Mouse (Mus musculus): ENCODE results near the gene Nxph1. TPM values are rescaled to one million over a fixed set of nuclear protein-coding genes. Genes with fewer than 3 reads are reported as not detected.

Nxph1 gene
- polyA plus RNA-seq, 1 experiment from 2014 or later = 1.0 TPM

DNA sequence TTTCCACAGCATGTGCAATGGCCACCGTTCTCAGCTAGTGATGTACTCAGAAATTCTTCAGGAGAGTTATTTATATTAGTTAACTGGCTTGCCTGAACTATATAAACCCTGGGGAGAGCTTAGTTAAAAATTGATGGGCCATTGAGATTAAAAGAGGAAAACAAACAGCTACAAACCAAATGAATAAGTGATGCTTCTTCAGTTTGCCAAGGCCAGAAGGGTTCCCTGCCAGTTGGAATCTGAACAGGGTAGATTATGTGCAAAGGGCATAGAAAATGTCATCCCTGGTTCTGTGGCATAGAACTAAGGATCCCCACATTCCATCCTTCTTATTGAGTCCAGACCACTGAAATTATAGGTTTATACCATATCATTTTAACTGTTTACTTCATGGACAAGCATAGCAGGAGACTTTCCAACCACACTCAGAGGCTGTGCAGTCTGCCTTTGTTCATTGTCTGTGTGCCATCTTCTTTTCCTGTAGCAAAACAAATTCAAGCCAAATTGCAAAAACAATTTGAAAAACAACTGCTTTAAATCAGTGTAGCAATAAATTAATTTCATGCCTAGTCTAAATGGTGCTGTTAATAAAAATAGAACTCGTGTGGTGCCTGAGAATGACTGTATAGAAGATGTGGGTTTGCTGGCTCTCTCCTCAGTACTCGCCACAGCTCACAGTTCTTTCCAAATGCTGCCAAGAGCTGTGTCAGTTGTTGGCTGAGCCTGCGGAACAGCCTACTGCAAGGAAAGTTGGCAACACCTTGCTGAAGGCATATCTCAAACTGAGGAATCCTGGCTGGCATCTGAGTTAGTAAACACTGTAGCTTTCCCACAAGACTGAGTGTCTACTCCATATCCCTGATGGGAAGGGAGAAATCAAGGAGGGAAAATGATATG, 129.8 kb downstream of the Nxph1 start:
- no peaks in the 10 kb centered on the region for H3K36me3 ChIP-seq (replicated peaks)
- H3K27me3 ChIP-seq (ENCODE audit: poor library complexity, severe bottlenecking) = no peaks in the 10 kb centered on the region
- 82% methylated on average over 4 of the region's 4 CpGs for WGBS
- H3K27ac ChIP-seq = no peak overlapping the region
- no peak overlapping the region for H3K4me3 ChIP-seq
- DNase-seq (ENCODE audit: extremely low spot score, low spot score) = no peak
- no peaks in the 10 kb centered on the region for H3K9me3 ChIP-seq
- no peaks in the 10 kb centered on the region for H3K4me1 ChIP-seq

- H3K27me3 ChIP-seq (ENCODE audit: poor library complexity, severe bottlenecking) = no peaks in the 10 kb centered on the region
- 85% methylated on average over 3 of the region's 3 CpGs for WGBS
- no peak for DNase-seq (ENCODE audit: extremely low spot score, low spot score)
These were observed 135.6 kb downstream of the Nxph1 start for GRCm38 (mm10) chr6:9083851-9084250.

GRCm38 (mm10) chr6:9097345-9097744, 149.1 kb downstream of the Nxph1 start:
- H3K4me3 ChIP-seq = no peak overlapping the region
- no peaks in the 10 kb centered on the region for H3K4me1 ChIP-seq
- no peaks in the 10 kb centered on the region for H3K36me3 ChIP-seq (replicated peaks)
- no peak overlapping the region for H3K27ac ChIP-seq
- no peaks in the 10 kb centered on the region for H3K27me3 ChIP-seq (ENCODE audit: poor library complexity, severe bottlenecking)
- no peaks in the 10 kb centered on the region for H3K9me3 ChIP-seq
- no peak for DNase-seq (ENCODE audit: extremely low spot score, low spot score)
- 92% methylated on average over 2 of the region's 2 CpGs for WGBS

More at GRCm38 (mm10) chr6:9083851-9084250, 135.6 kb downstream of the Nxph1 start:
- H3K9me3 ChIP-seq = no peaks in the 10 kb centered on the region
- H3K4me1 ChIP-seq = no peaks in the 10 kb centered on the region
- no peaks in the 10 kb centered on the region for H3K36me3 ChIP-seq (replicated peaks)
- no peak overlapping the region for H3K4me3 ChIP-seq
- no peak overlapping the region for H3K27ac ChIP-seq

DNA sequence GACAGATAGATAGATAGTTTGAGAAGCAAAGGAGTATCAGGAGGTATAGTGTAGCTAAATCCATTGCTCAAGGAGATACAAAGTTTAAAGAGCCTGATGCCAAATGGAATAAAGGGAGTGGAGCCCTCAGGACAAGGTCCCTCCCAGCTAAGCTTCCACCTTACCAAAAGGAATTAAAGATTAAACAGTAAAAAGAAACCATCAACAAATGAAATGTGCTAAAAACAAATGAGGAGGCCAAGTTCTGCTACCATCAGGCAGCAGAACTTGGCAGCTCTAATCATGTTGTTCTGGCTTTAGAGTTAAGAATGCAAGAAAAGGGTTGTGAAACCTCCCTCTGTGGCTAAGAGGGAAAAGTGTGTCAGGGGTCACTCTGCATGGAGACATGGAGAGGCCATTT, 159.1 kb downstream of the Nxph1 start:
- no peaks in the 10 kb centered on the region for H3K27me3 ChIP-seq (ENCODE audit: poor library complexity, severe bottlenecking)
- H3K9me3 ChIP-seq = no peaks in the 10 kb centered on the region
- no peak for DNase-seq (ENCODE audit: extremely low spot score, low spot score)
- H3K4me3 ChIP-seq = no peak overlapping the region
- no peaks in the 10 kb centered on the region for H3K4me1 ChIP-seq
- no peaks in the 10 kb centered on the region for H3K36me3 ChIP-seq (replicated peaks)
- no peak overlapping the region for H3K27ac ChIP-seq

GRCm38 (mm10) chr6:9119136-9119535, 170.9 kb downstream of the Nxph1 start:
- no peaks in the 10 kb centered on the region for H3K4me1 ChIP-seq
- WGBS = 84% methylated on average over 2 of the region's 2 CpGs

DNA sequence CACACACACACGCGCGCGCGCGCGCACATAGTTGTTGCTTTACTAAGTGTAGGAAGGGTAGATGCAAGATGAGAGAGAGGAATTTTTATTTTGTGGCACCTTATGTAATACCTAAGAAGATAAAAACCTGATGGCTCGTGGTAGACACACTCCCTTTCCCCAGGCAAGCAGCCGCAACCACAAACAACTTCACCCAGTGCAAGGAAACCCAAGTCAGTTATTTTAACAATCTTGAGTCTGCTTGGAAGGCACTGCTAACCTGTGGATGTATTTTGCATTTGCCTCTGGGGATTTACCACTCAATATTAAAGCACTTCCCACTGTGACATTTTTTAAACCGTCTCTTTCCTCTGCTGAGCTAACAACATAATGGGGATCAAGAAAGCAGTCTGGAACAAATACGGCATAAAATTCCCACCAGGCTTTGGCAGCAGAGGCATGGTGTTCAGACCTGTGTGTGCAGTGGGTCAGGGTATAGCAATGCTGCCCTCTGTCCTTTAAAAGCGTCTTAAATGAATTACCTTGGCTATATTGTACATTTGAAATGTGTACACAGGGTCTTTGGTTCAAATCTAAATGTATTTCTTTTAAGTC, 176.2 kb downstream of the Nxph1 start:
- Histone ChIP-seq H3K27me3 (ENCODE audit: poor library complexity, severe bottlenecking) (no peaks in the 10 kb centered on the region), H3K4me1 (no peaks in the 10 kb centered on the region), H3K36me3 (replicated peaks) (no peaks in the 10 kb centered on the region), H3K9me3 (no peaks in the 10 kb centered on the region), H3K27ac (no peak overlapping the region), H3K4me3 (no peak overlapping the region)
- DNase-seq (ENCODE audit: extremely low spot score, low spot score) = no peak
- WGBS = 85% methylated on average over 12 of the region's 12 CpGs

More at GRCm38 (mm10) chr6:9119136-9119535, 170.9 kb downstream of the Nxph1 start:
- H3K9me3 ChIP-seq = no peaks in the 10 kb centered on the region
- DNase-seq (ENCODE audit: extremely low spot score, low spot score) = no peak
- no peaks in the 10 kb centered on the region for H3K27me3 ChIP-seq (ENCODE audit: poor library complexity, severe bottlenecking)
- H3K4me3 ChIP-seq = no peak overlapping the region
- no peak overlapping the region for H3K27ac ChIP-seq
- no peaks in the 10 kb centered on the region for H3K36me3 ChIP-seq (replicated peaks)

- 78% methylated on average over 3 of the region's 3 CpGs for WGBS
- no peak for DNase-seq (ENCODE audit: extremely low spot score, low spot score)
- Histone ChIP-seq H3K4me1 (no peaks in the 10 kb centered on the region), H3K27me3 (ENCODE audit: poor library complexity, severe bottlenecking) (no peaks in the 10 kb centered on the region), H3K9me3 (no peaks in the 10 kb centered on the region), H3K27ac (no peak overlapping the region), H3K4me3 (no peak overlapping the region), H3K36me3 (replicated peaks) (no peaks in the 10 kb centered on the region)
These were observed 185.5 kb downstream of the Nxph1 start for GRCm38 (mm10) chr6:9133589-9134279.

GRCm38 (mm10) chr6:9147966-9148365, 199.7 kb downstream of the Nxph1 start:
- H3K9me3 ChIP-seq = no peaks in the 10 kb centered on the region
- no peak overlapping the region for H3K27ac ChIP-seq
- H3K4me1 ChIP-seq = no peaks in the 10 kb centered on the region
- H3K36me3 ChIP-seq (replicated peaks) = no peaks in the 10 kb centered on the region
- no peak for DNase-seq (ENCODE audit: extremely low spot score, low spot score)
- no peaks in the 10 kb centered on the region for H3K27me3 ChIP-seq (ENCODE audit: poor library complexity, severe bottlenecking)
- H3K4me3 ChIP-seq = no peak overlapping the region

GRCm38 (mm10) chr6:9149791-9150190, 201.6 kb downstream of the Nxph1 start:
- Histone ChIP-seq H3K9me3 (no peaks in the 10 kb centered on the region), H3K27ac (no peak overlapping the region), H3K4me1 (no peaks in the 10 kb centered on the region), H3K27me3 (ENCODE audit: poor library complexity, severe bottlenecking) (no peaks in the 10 kb centered on the region), H3K36me3 (replicated peaks) (no peaks in the 10 kb centered on the region), H3K4me3 (no peak overlapping the region)
- WGBS = 83% methylated on average over 1 of the region's 1 CpGs
- DNase-seq (ENCODE audit: extremely low spot score, low spot score) = no peak

- DNase-seq (ENCODE audit: extremely low spot score, low spot score) = no peak
- no peaks in the 10 kb centered on the region for H3K4me1 ChIP-seq
- H3K27ac ChIP-seq = no peak overlapping the region
- no peaks in the 10 kb centered on the region for H3K27me3 ChIP-seq (ENCODE audit: poor library complexity, severe bottlenecking)
- no peaks in the 10 kb centered on the region for H3K9me3 ChIP-seq
- no peaks in the 10 kb centered on the region for H3K36me3 ChIP-seq (replicated peaks)
- 88% methylated on average over 2 of the region's 2 CpGs for WGBS
- H3K4me3 ChIP-seq = no peak overlapping the region
These were observed 211.0 kb downstream of the Nxph1 start for GRCm38 (mm10) chr6:9159191-9159590.

DNA sequence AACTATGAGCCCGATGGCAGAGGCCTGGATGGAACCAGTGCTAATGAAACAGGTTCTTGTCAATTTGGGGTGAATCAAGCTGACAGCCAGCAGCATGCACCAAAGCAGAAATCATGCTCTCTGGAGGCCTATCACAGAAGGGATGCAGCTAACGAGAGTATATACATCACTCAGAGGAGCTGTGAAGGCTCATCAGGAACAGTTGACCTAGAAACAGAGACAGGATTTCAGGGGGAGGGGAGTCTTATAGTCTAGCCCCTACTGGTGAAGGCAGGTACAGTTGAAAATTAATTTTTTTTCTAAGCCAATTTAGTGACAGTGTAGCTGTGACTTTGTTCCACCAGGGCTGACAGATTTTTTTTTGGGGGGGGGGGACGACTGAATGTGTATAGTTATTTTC, 234.2 kb downstream of the Nxph1 start:
- H3K4me1 ChIP-seq = no peaks in the 10 kb centered on the region
- no peaks in the 10 kb centered on the region for H3K27me3 ChIP-seq (ENCODE audit: poor library complexity, severe bottlenecking)
- H3K27ac ChIP-seq = no peak overlapping the region
- WGBS = 66% methylated on average over 3 of the region's 3 CpGs
- H3K9me3 ChIP-seq = no peaks in the 10 kb centered on the region
- no peak overlapping the region for H3K4me3 ChIP-seq
- no peaks in the 10 kb centered on the region for H3K36me3 ChIP-seq (replicated peaks)
- DNase-seq (ENCODE audit: extremely low spot score, low spot score) = no peak

DNA sequence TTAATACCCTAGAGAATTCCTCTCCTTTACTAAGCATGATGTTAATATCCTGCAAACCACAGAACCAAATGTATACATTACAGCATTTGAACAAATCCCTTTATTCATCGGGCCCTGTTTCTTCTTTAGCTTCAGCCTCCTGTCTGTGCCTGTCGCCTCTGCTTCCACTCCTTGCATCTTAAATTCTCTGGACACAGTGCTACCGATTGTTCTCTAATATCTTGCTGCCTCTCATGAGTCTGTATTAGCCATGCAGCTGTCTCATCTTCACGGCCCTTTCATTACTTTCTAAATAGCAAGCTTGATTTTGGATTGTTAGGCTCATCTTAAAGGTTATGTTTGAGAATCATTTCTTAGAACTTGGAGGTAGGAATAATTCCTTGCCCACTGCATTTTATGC, 262.5 kb downstream of the Nxph1 start:
- H3K9me3 ChIP-seq = no peaks in the 10 kb centered on the region
- H3K27ac ChIP-seq = no peak overlapping the region
- H3K4me3 ChIP-seq = no peak overlapping the region
- no peaks in the 10 kb centered on the region for H3K4me1 ChIP-seq
- 83% methylated on average over 4 of the region's 4 CpGs for WGBS
- no peaks in the 10 kb centered on the region for H3K27me3 ChIP-seq (ENCODE audit: poor library complexity, severe bottlenecking)
- DNase-seq (ENCODE audit: extremely low spot score, low spot score) = no peak
- no peaks in the 10 kb centered on the region for H3K36me3 ChIP-seq (replicated peaks)

Data from forebrain, embryonic 10.5 days (tissue).